Mouse (Mus musculus) CD8-positive naive resting alpha-beta T cell, adult 2 months (primary cell): ENCODE results near the gene Gm14496.
"Not testable (repeated sequence)": the region's sequence is repeated elsewhere in the genome, so short reads cannot be mapped to it uniquely, and the experiment has no call there.

Experiments used
- DNase-seq, 2 experiments: peaks; one replicate each; pipeline ENCODE4 v3.0.0; 2022; ENCODE audit warnings: low read depth in 2 of 2, low spot score in 2 of 2

The Gm14496 gene

DNA sequence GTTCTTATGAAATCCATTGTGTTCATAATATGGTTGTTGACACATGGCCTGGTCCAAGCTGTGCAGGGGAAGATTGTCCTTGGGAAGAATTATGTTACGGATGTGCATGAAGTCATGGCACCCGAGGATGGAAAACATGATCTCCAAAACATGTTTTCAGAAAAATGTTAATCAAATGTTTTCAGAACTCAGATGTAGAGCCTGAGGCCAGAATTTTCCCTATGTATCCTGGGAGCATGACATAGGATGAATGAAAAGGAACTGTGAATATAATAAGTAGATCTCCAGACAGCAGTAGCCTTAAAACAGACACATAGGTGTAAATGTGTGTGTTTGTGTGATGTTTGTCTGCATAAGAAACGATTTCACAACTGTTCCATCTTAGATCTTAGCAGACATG, at the start of gene Gm14496:
Gene Gm14496 (plus strand): TSS at position 301 of the 400 bp plus-strand sequence.
- no peak for DNase-seq

DNA sequence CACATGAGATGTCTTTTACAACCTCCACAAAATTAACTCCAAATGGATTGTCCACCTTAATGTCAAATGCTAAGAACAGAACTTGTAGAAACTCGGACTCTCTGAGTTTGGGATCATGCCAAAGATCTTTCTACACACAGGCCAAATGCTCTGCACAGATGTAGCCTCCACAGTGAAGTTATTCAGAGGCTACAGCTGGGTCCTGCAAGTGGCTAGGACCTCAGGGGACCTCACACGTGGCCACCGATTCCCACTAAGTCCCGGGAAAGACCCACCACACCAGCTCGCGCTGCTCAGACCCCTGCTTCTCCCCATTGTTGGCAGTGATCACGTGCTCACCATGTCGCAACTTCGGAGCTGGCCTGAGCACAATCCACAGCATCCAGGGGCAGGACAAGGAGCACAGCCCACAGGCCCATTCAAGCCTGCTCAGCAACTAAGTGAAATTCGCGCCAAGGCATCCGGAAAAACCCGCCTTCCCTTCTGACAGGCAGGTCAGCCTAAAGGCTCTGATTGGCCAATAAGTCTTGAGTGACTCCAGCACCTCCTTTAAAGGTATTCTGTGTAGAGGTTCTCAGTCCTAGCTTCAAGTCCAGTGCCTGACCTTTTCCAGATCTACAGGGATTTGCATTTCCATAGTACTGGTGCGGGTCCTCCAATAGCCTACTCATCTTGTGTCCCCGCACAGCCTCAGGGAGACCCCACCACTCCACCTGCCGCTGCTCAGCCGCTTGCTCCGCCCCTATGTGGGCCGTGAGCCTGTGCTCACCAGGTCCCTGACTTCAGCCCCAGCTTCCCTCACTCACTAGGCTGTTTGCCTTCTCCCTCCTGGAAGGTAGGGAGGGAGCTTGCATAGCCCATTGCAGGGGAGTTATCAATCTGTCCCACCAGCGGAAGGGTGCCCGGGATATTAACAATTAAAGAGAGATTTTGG, 37.9 kb upstream of the Gm14496 start:
- not testable (repeated sequence) for DNase-seq

DNA sequence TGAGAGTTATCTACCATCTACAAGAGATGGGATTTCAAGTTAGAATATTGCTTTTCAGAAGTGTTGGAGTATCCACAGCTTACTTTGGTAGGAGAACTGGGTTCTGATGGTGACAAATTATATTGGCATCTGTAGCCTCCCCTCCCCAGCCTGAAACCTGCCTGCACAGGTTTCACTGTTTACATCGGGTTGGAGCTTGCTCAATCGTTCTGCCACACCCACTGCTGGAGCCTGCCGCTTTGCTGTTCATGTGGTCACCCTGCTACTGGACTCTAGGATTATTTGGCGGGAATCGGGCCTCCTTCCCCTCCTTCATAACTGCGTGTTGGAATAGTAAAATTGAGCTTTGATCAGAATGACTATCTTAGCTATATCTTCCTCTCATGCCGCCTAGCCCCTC, 22.5 kb upstream of the Gm14496 start:
- no peak for DNase-seq

DNA sequence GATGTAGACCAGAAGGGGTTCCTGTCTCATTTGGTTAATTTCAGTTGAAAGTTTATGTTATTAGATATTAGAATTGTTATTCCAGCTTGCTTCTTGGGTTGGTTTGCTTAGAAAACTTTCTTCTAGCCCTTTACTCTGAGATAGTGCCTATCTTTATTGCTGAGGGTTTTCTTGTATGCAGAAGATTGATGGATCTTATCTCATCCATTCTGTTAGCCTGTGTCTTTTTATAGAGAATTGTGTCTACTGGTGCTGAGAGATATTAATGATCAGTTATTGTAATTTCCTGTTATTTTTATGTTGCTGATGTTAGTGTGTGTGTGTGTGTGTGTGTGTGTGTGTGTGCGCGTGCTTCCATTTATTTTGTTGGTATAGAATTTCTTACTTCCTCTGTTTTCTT, 21.7 kb upstream of the Gm14496 start:
- no peak for DNase-seq

DNA sequence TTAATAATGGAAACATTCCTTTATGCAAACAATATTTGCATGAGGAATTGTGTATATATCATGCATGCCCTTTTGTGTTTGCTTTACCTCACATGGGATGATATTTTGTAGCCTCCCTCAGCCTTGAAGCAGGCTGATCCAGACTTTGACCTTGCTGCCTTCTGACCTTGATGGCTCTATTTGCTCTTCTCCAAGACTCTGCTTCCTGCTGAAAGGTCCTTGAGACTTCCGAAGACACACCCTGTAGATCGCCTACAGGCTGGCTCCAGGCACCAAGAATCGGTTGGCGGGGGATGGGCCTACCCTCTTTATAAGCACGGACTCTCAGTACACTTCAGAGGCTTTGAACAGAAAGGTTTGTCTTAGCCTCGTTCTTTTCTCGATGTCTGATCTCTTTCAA, 9.0 kb upstream of the Gm14496 start:
- DNase-seq: not testable (repeated sequence)
